Mouse (Mus musculus) kidney, adult 2 months (tissue): ENCODE results near the gene Il15ra.

ENCODE experiments used
- CTCF ChIP-seq: fragments of 200-500 bp; conservative IDR thresholded peaks from 2 replicates; pipeline ENCODE4 v1.5.1; 2011; ENCODE audit warnings: low read depth, mild to moderate bottlenecking, control low read depth, low read length, moderate library complexity, mixed read lengths; ENCODE audit not compliant: insufficient read depth, insufficient read length
- POLR2A ChIP-seq: fragments of 200-500 bp; IDR thresholded peaks from one replicate; pipeline ENCODE4 v1.6.1; 2011; ENCODE audit warnings: low read depth, low read length, control low read depth

- TF ChIP-seq POLR2A (no peak), CTCF (no peak)
Measured at GRCm38 (mm10) chr2:11771701-11772100, 66.6 kb downstream of the Il15ra start.
